Mouse (Mus musculus) embryonic facial prominence, embryonic 10.5 days (tissue): ENCODE measurements around the gene Grin2b. TPM values are rescaled to one million over a fixed set of nuclear protein-coding genes. Genes with fewer than 3 reads are reported as not detected.
"Not testable (repeated sequence)": the region's sequence is repeated elsewhere in the genome, so short reads cannot be mapped to it uniquely, and the experiment has no call there.

Source experiments
- DNase-seq: peaks from one replicate; pipeline ENCODE4 v3.0.0-alpha.2; 2017; ENCODE audit warnings: low spot score
- H3K27ac ChIP-seq: fragments of 300-500 bp; sonication (generic); replicated peaks from 2 replicates; pipeline ENCODE4 v1.5.1; 2016; ENCODE audit warnings: mild to moderate bottlenecking
- H3K27me3 ChIP-seq: fragments of 300-500 bp; sonication (generic); replicated peaks from 2 replicates; pipeline ENCODE4 v1.6.1; 2016; ENCODE audit warnings: low read depth, mild to moderate bottlenecking; ENCODE audit not compliant: poor library complexity, severe bottlenecking
- H3K36me3 ChIP-seq: fragments of 300-500 bp; sonication (generic); replicated peaks from 2 replicates; pipeline ENCODE4 v1.6.1; 2016; ENCODE audit warnings: mild to moderate bottlenecking, moderate library complexity
- H3K4me1 ChIP-seq: fragments of 300-500 bp; sonication (generic); 2 replicates; pipeline ENCODE4 v1.6.1; 2016
- H3K4me3 ChIP-seq: fragments of 300-500 bp; sonication (generic); 2 replicates; pipeline ENCODE4 v1.5.1; 2016; ENCODE audit warnings: mild to moderate bottlenecking, moderate library complexity
- H3K9me3 ChIP-seq: fragments of 300-500 bp; sonication (generic); 2 replicates; pipeline ENCODE4 v1.6.1; 2016; ENCODE audit warnings: mild to moderate bottlenecking
- WGBS: fragments of 180-500 bp; shearing (Covaris S2); methylation state at CpG from one replicate; pipeline ENCODE4 v1.1.7; 2016; 5-methylcytosine and 5-hydroxymethylcytosine counted together
- polyA plus RNA-seq: library from polyadenylated mRNA; unstranded; fragments of >200 nt; fragmentation: Nextera tagmentation; extraction: Ambion mirVana; gene quantifications from 2 replicates; pipeline ENCODE4 v1.2.1, GENCODE M21; 2016

The Grin2b gene
- polyA plus RNA-seq, 1 experiment from 2014 or later: 0.02 TPM

GRCm38 (mm10) chr6:135727106-135727505 lies 446.2 kb downstream of the Grin2b start:
- H3K4me1 ChIP-seq: no peaks in the 10 kb centered on the region
- WGBS: 93% methylated on average over 5 of the region's 5 CpGs
- H3K27me3 ChIP-seq: no peaks in the 10 kb centered on the region
- DNase-seq: no peak
- H3K27ac ChIP-seq: no peak overlapping the region
- H3K9me3 ChIP-seq: no peaks in the 10 kb centered on the region
- no peaks in the 10 kb centered on the region for H3K36me3 ChIP-seq
- H3K4me3 ChIP-seq: no peak overlapping the region

GRCm38 (mm10) chr6:135721706-135722105 lies 451.6 kb downstream of the Grin2b start:
- Histone ChIP-seq H3K36me3 (no peaks in the 10 kb centered on the region), H3K4me1 (no peaks in the 10 kb centered on the region), H3K4me3 (no peak overlapping the region), H3K9me3 (no peaks in the 10 kb centered on the region), H3K27ac (no peak overlapping the region), H3K27me3 (no peaks in the 10 kb centered on the region)
- no peak for DNase-seq
- 90% methylated on average over 2 of the region's 2 CpGs for WGBS

- Histone ChIP-seq H3K27me3 (no peaks in the 10 kb centered on the region), H3K4me3 (no peak overlapping the region), H3K36me3 (no peaks in the 10 kb centered on the region), H3K9me3 (no peaks in the 10 kb centered on the region), H3K27ac (no peak overlapping the region), H3K4me1 (no peaks in the 10 kb centered on the region)
- no peak for DNase-seq
- 50% methylated on average over 4 of the region's 4 CpGs for WGBS
These were observed 458.4 kb downstream of the Grin2b start for GRCm38 (mm10) chr6:135714906-135715305.

- H3K27ac ChIP-seq: no peak overlapping the region
- H3K4me3 ChIP-seq: no peak overlapping the region
- H3K27me3 ChIP-seq: no peaks in the 10 kb centered on the region
- H3K36me3 ChIP-seq: no peaks in the 10 kb centered on the region
- DNase-seq: no peak
- no peaks in the 10 kb centered on the region for H3K4me1 ChIP-seq
- no peaks in the 10 kb centered on the region for H3K9me3 ChIP-seq
- WGBS: 59% methylated on average over 1 of the region's 1 CpGs
These were observed 459.1 kb downstream of the Grin2b start for GRCm38 (mm10) chr6:135714236-135714635.

GRCm38 (mm10) chr6:135713716-135714115 lies 459.6 kb downstream of the Grin2b start:
- H3K36me3 ChIP-seq: no peaks in the 10 kb centered on the region
- no peaks in the 10 kb centered on the region for H3K9me3 ChIP-seq
- no peak overlapping the region for H3K27ac ChIP-seq
- no peak overlapping the region for H3K4me3 ChIP-seq
- no peaks in the 10 kb centered on the region for H3K27me3 ChIP-seq
- WGBS: 75% methylated on average over 8 of the region's 8 CpGs
- no peaks in the 10 kb centered on the region for H3K4me1 ChIP-seq
- no peak for DNase-seq

- DNase-seq: not testable (repeated sequence)
These were observed 466.3 kb downstream of the Grin2b start for GRCm38 (mm10) chr6:135706850-135707522.

GRCm38 (mm10) chr6:135703655-135704054 lies 469.7 kb downstream of the Grin2b start:
- Histone ChIP-seq H3K4me3 (no peak overlapping the region), H3K27me3 (no peaks in the 10 kb centered on the region), H3K4me1 (no peaks in the 10 kb centered on the region), H3K27ac (no peak overlapping the region), H3K9me3 (no peaks in the 10 kb centered on the region), H3K36me3 (no peaks in the 10 kb centered on the region)
- DNase-seq: no peak
- 40% methylated on average over 2 of the region's 2 CpGs for WGBS

More at GRCm38 (mm10) chr6:135706850-135707522, 466.3 kb downstream of the Grin2b start:
- H3K4me1 ChIP-seq, H3K36me3 ChIP-seq, H3K27ac ChIP-seq, H3K9me3 ChIP-seq, H3K4me3 ChIP-seq, H3K27me3 ChIP-seq: not testable (repeated sequence)
- 82% methylated on average over 6 of the region's 6 CpGs for WGBS

- Histone ChIP-seq H3K27ac (no peak overlapping the region), H3K27me3 (no peaks in the 10 kb centered on the region), H3K4me1 (no peaks in the 10 kb centered on the region), H3K36me3 (no peaks in the 10 kb centered on the region), H3K4me3 (no peak overlapping the region), H3K9me3 (no peaks in the 10 kb centered on the region)
- 63% methylated on average over 3 of the region's 3 CpGs for WGBS
- no peak for DNase-seq
These were observed 471.9 kb downstream of the Grin2b start for GRCm38 (mm10) chr6:135701361-135701760.

- no peaks in the 10 kb centered on the region for H3K9me3 ChIP-seq
- H3K36me3 ChIP-seq: no peaks in the 10 kb centered on the region
- DNase-seq: no peak
- 81% methylated on average over 12 of the region's 12 CpGs for WGBS
- H3K27me3 ChIP-seq: no peaks in the 10 kb centered on the region
- no peak overlapping the region for H3K27ac ChIP-seq
- no peaks in the 10 kb centered on the region for H3K4me1 ChIP-seq
- H3K4me3 ChIP-seq: no peak overlapping the region
These were observed 472.5 kb downstream of the Grin2b start for GRCm38 (mm10) chr6:135700717-135701345.

GRCm38 (mm10) chr6:135692533-135692932 lies 480.8 kb downstream of the Grin2b start:
- no peak overlapping the region for H3K4me3 ChIP-seq
- peaks cover 4% of the 10 kb centered on the region; the same call in 1 of the 2 replicates for H3K9me3 ChIP-seq
- H3K36me3 ChIP-seq: no peaks in the 10 kb centered on the region
- no peak for DNase-seq
- WGBS: 61% methylated on average over 9 of the region's 9 CpGs
- no peaks in the 10 kb centered on the region for H3K27me3 ChIP-seq
- H3K4me1 ChIP-seq: no peaks in the 10 kb centered on the region
- H3K27ac ChIP-seq: no peak overlapping the region

- no peaks in the 10 kb centered on the region for H3K27me3 ChIP-seq
- 93% methylated on average over 7 of the region's 7 CpGs for WGBS
- H3K36me3 ChIP-seq: no peaks in the 10 kb centered on the region
- no peak overlapping the region for H3K4me3 ChIP-seq
- no peak for DNase-seq
- H3K27ac ChIP-seq: no peak overlapping the region
- H3K9me3 ChIP-seq: peaks cover 4% of the 10 kb centered on the region; the same call in 1 of the 2 replicates
- no peaks in the 10 kb centered on the region for H3K4me1 ChIP-seq
These were observed 481.8 kb downstream of the Grin2b start for GRCm38 (mm10) chr6:135691561-135691960.

GRCm38 (mm10) chr6:135687926-135688325 lies 485.4 kb downstream of the Grin2b start:
- WGBS: 86% methylated on average over 9 of the region's 9 CpGs
- H3K36me3 ChIP-seq: no peaks in the 10 kb centered on the region
- no peaks in the 10 kb centered on the region for H3K27me3 ChIP-seq

GRCm38 (mm10) chr6:135684206-135684605 lies 489.1 kb downstream of the Grin2b start:
- Histone ChIP-seq H3K4me1 (no peaks in the 10 kb centered on the region), H3K27ac (no peak overlapping the region), H3K4me3 (no peak overlapping the region), H3K9me3 (no peaks in the 10 kb centered on the region), H3K36me3 (no peaks in the 10 kb centered on the region), H3K27me3 (no peaks in the 10 kb centered on the region)
- DNase-seq: no peak
- 72% methylated on average over 2 of the region's 2 CpGs for WGBS

More at GRCm38 (mm10) chr6:135687926-135688325, 485.4 kb downstream of the Grin2b start:
- Histone ChIP-seq H3K27ac (no peak overlapping the region), H3K4me1 (no peaks in the 10 kb centered on the region), H3K4me3 (no peak overlapping the region), H3K9me3 (0 out of 2 replicates have a peak, but pooled peaks cover 4% of the 10 kb centered on the region)
- DNase-seq: no peak
